Comparison of ENCODE assay signal across 9 mouse cellular contexts in the genomic region with DNA sequence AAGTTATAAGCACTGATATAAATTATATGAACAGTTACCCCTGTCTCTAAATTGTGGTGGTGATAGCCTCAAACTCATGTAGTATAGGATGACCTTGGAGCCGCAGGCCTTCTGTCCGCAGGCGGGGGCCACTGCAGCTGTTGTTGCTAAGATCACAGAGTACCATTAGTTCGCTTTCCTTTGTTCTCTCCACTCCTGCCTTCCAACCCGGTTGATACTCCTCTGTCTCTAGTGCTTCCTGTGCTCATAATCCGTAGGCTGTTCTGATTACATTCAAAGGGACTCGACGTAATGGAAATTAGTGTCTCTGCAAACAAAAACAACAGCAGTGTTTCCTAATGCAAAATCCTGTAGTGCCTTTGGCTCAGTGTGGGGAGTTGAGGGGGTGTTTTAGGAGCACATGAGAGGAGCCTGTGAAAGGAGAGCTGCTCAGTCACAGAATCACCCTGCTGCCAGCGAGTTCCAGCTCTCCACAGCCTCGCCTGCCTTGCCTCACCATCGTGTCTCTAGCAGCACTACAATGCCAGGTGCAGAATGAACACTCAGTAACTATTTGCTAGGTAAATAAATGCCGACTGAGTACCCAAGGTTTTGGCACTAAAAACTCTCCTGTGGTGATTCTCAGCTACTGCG. TPM values are rescaled to one million over a fixed set of nuclear protein-coding genes. Genes with fewer than 3 reads are reported as not detected.
DNase-seq lines count a peak whose midpoint lies in the region; ATAC-seq and TF ChIP-seq lines count a peak whose summit lies in the region.
"Had no signal": no experiment of that assay in that cellular context is flagged by ENCODE, and none has a peak within 500 bp of the region (broad histone marks: within the 10 kb centered on the region; RNA-seq: fewer than 3 reads in every experiment).

No protein-coding gene starts in this region.

- ATAC-seq in heart, embryonic 14.5 days (ENCODE audit: insufficient number of reproducible peaks, insufficient read depth, low FRiP score, low read depth): no peak

- no peak overlapping the region for H3K4me3 ChIP-seq in heart, adult 2 months
- no peak overlapping the region for H3K4me3 ChIP-seq in heart, embryonic 14.5 days (ENCODE audit: control insufficient read depth in 1 of 2, insufficient read depth in 1 of 2, low read depth in 1 of 2, low read length in 2 of 2)
- H3K4me3 ChIP-seq in left cerebral cortex, adult 2 months: no peak overlapping the region
- H3K4me3 ChIP-seq: hindbrain, embryonic 12.5 days had no signal

- H3K9ac ChIP-seq in heart, adult 2 months (ENCODE audit: low read depth, low read length): no peak overlapping the region
- H3K9ac ChIP-seq in heart, embryonic 14.5 days (ENCODE audit: low read length): peak overlapping the region; percentile 11; the same call in 1 of the 2 replicates
- H3K9ac ChIP-seq: hindbrain, embryonic 12.5 days had no signal

- no peak for TF ChIP-seq EP300 in heart, adult 2 months (IDR thresholded peaks at IDR 0.05; ENCODE audit: insufficient read depth, low read depth, low read length)

- H3K9me3 ChIP-seq in heart, embryonic 14.5 days (ENCODE audit: control insufficient read depth, low read length): 0 out of 2 replicates have a peak, but pooled peaks cover 4% of the 10 kb centered on the region
- H3K9me3 ChIP-seq: hindbrain, embryonic 12.5 days had no signal

- TF ChIP-seq CTCF in heart, adult 2 months (IDR thresholded peaks at IDR 0.05): no peak
- no peak for TF ChIP-seq CTCF in left cerebral cortex, adult 2 months (IDR thresholded peaks at IDR 0.05)

- no peak overlapping the region for H3K27ac ChIP-seq in heart, adult 2 months
- H3K27ac ChIP-seq in heart, embryonic 14.5 days (replicated peaks in 1 of 2; ENCODE audit: control insufficient read depth in 1 of 2, insufficient read depth in 1 of 2, low read depth in 2 of 2, low read length in 2 of 2): peak overlapping the region; percentile 67 to 69
- no peak overlapping the region for H3K27ac ChIP-seq in left cerebral cortex, adult 2 months
- H3K27ac ChIP-seq: hindbrain, embryonic 12.5 days had no signal

- peak overlapping the region; percentile 16; the same call in 1 of the 2 replicates for H3K4me2 ChIP-seq in heart, embryonic 14.5 days (ENCODE audit: low read length)
- H3K4me2 ChIP-seq: hindbrain, embryonic 12.5 days had no signal

- H3K27me3 ChIP-seq in heart, adult 2 months (ENCODE audit: control insufficient read depth, insufficient read depth, low read length): no peaks in the 10 kb centered on the region
- H3K27me3 ChIP-seq in heart, embryonic 14.5 days (ENCODE audit: control insufficient read depth, insufficient read depth, low read length): no peaks in the 10 kb centered on the region
- H3K27me3 ChIP-seq: hindbrain, embryonic 12.5 days had no signal

- 40% methylated on average over 13 of the region's 13 CpGs for WGBS in heart, adult 2 months
- 41% methylated on average over 13 of the region's 13 CpGs for WGBS in heart, embryonic 14.5 days

- H3K79me2 ChIP-seq in heart, adult 2 months (replicated peaks; ENCODE audit: control insufficient read depth, insufficient read depth, low read length): no peaks in the 10 kb centered on the region

- H3K4me1 ChIP-seq in heart, adult 2 months (ENCODE audit: control insufficient read depth, insufficient read depth, low read length): peaks cover 2% of the 10 kb centered on the region
- no peaks in the 10 kb centered on the region for H3K4me1 ChIP-seq in heart, embryonic 14.5 days (ENCODE audit: control insufficient read depth in 2 of 2, insufficient read depth in 2 of 2, low read length in 2 of 2)
- H3K4me1 ChIP-seq: hindbrain, embryonic 12.5 days had no signal

- TF ChIP-seq POLR2A in heart, adult 2 months (IDR thresholded peaks at IDR 0.05; ENCODE audit: insufficient read depth, low read depth, low read length): no peak

- intact Hi-C loops in heart, adult 2 months (cut with DNase I): no loop called here
- intact Hi-C loops in left cerebral cortex, adult 2 months (cut with DNase I): no loop called here

- peak; percentile 88 for DNase-seq in heart, adult 11 months
- DNase-seq in heart, adult 2 months: no peak
- peak; percentile 50 for DNase-seq in R1 (ENCODE audit: low read depth, low spot score)
- peak; percentile 16 for DNase-seq in lung, postnatal 10 days
- DNase-seq in cerebellum, adult 11-12 months: no peak
- DNase-seq in urinary bladder, adult 18-20 months (ENCODE audit: low spot score in 2 of 2): no peak
- no peak for DNase-seq in left cerebral cortex, adult 2 months (ENCODE audit: extremely low spot score in 1 of 2, low spot score in 2 of 2)

- H3K36me3 ChIP-seq in heart, adult 2 months (ENCODE audit: control insufficient read depth, insufficient read depth, low read length): no peaks in the 10 kb centered on the region
- H3K36me3 ChIP-seq in heart, embryonic 14.5 days (ENCODE audit: control insufficient read depth, insufficient read depth, low read length): no peaks in the 10 kb centered on the region; the same call in 1 of the 2 replicates

RNA-seq across cellular contexts. Expression of gene Atp7a, which starts 53.9 kb away (rescaled TPM):
- total RNA-seq in heart, adult 2 months (2021): 1 to 10 TPM; 6.7 to 7.3 TPM
- 1.6 and 3.6 TPM in 2 replicates for polyA plus RNA-seq in heart, adult 2 months (2012; rRNA removed)
- polyA plus RNA-seq in heart, embryonic 14.5 days (2014; fragmentation: Nextera tagmentation; extraction: Ambion mirVana): 16.6 and 17.1 TPM in 2 replicates
- 1 to 10 TPM; 7.4 to 8.5 TPM for total RNA-seq in left cerebral cortex, adult 2 months (2021)

Comparison
In these comparisons a context has a peak if more than half of its experiments do, and no peak if none do; other contexts are left out.
1. DNase-seq: peak in heart, adult 11 months (single experiment), R1 (single experiment) and lung, postnatal 10 days (single experiment); none in heart, adult 2 months (0 of 2), cerebellum, adult 11-12 months (single experiment), urinary bladder, adult 18-20 months (0 of 2) and left cerebral cortex, adult 2 months (0 of 2).
2. H3K27ac ChIP-seq: peak in heart, embryonic 14.5 days (2 of 2); none in heart, adult 2 months (single experiment) and left cerebral cortex, adult 2 months (single experiment).